Mouse (Mus musculus) kidney, embryonic 15.5 days (tissue): ENCODE results near the gene Tcf19. TPM values are rescaled to one million over a fixed set of nuclear protein-coding genes. Genes with fewer than 3 reads are reported as not detected.
"Not testable (repeated sequence)": the region's sequence is repeated elsewhere in the genome, so short reads cannot be mapped to it uniquely, and the experiment has no call there.

Experiments
- ATAC-seq: fragments of 200-750 bp; cut with Nextera tagmentation; replicated peaks from 2 replicates; pipeline ENCODE4 v1.8.0; 2017; ENCODE audit warnings: moderate TSS enrichment; ENCODE audit not compliant: low FRiP score
- H3K27ac ChIP-seq: fragments of 300-500 bp; sonication (generic); 2 replicates; pipeline ENCODE4 v1.5.1; 2015; ENCODE audit warnings: mild to moderate bottlenecking, inconsistent platforms
- H3K27me3 ChIP-seq: fragments of 300-500 bp; sonication (generic); 2 replicates; pipeline ENCODE4 v1.6.1; 2015; ENCODE audit warnings: inconsistent platforms
- H3K36me3 ChIP-seq: fragments of 300-500 bp; sonication (generic); 2 replicates; pipeline ENCODE4 v1.6.1; 2015; ENCODE audit warnings: inconsistent platforms
- H3K4me1 ChIP-seq: fragments of 300-500 bp; sonication (generic); 2 replicates; pipeline ENCODE4 v1.6.1; 2015; ENCODE audit warnings: inconsistent platforms
- H3K4me2 ChIP-seq: fragments of 300-500 bp; sonication (generic); 2 replicates; pipeline ENCODE4 v1.6.1; 2015; ENCODE audit warnings: moderate library complexity, mild to moderate bottlenecking, inconsistent platforms
- H3K4me3 ChIP-seq: fragments of 300-500 bp; sonication (generic); replicated peaks from 2 replicates; pipeline ENCODE4 v1.5.1; 2015; ENCODE audit warnings: mild to moderate bottlenecking, inconsistent platforms
- H3K9ac ChIP-seq: fragments of 300-500 bp; sonication (generic); 2 replicates; pipeline ENCODE4 v1.6.1; 2015; ENCODE audit warnings: mild to moderate bottlenecking, inconsistent platforms
- H3K9me3 ChIP-seq: fragments of 300-500 bp; sonication (generic); replicated peaks from 2 replicates; pipeline ENCODE4 v1.6.1; 2016; ENCODE audit warnings: inconsistent platforms
- WGBS: fragments of 180-500 bp; shearing (Covaris S2); methylation state at CpG from one replicate; pipeline ENCODE4 v1.1.7; 2015; ENCODE audit warnings: mixed read lengths; 5-methylcytosine and 5-hydroxymethylcytosine counted together
- polyA plus RNA-seq: library from polyadenylated mRNA; unstranded; fragments of >200 nt; fragmentation: Nextera tagmentation; extraction: Ambion mirVana; gene quantifications from 2 replicates; pipeline ENCODE4 v1.2.1, GENCODE M21; 2015

Tcf19 gene
- polyA plus RNA-seq, 1 experiment from 2014 or later, result 71.7 TPM

- H3K9me3 ChIP-seq, H3K4me3 ChIP-seq, H3K9ac ChIP-seq, H3K36me3 ChIP-seq, H3K4me2 ChIP-seq, ATAC-seq, H3K27ac ChIP-seq: not testable (repeated sequence)
- Histone ChIP-seq H3K27me3 (peaks cover 24% of the 10 kb centered on the region), H3K4me1 (peaks cover 11% of the 10 kb centered on the region)
- WGBS, result 7% methylated on average over 8 of the region's 8 CpGs
Observed at GRCm38 (mm10) chr17:35465651-35466050, 51.0 kb downstream of the Tcf19 start.

Other genes starting within 250 kb of the Tcf19 start
- 0.13 TPM in 1 of 2 replicates, not detected in the other for gene H2-Q1, start 196.4 kb downstream of the Tcf19 start, polyA plus RNA-seq
- gene H2-Q2, start 174.6 kb downstream of the Tcf19 start, polyA plus RNA-seq, result 0.64 and 0.80 TPM in 2 replicates
- gene H2-Q4, start 137.2 kb downstream of the Tcf19 start, polyA plus RNA-seq, result 4.0 and 4.1 TPM in 2 replicates
- gene H2-Q6, start 92.0 kb downstream of the Tcf19 start, polyA plus RNA-seq, result 3.0 and 5.2 TPM in 2 replicates
- gene H2-Q7, start 77.7 kb downstream of the Tcf19 start, polyA plus RNA-seq, result 12.7 and 13.9 TPM in 2 replicates
- gene H2-Q10, start 46.7 kb downstream of the Tcf19 start, polyA plus RNA-seq, result 2.0 and 4.7 TPM in 2 replicates
- 0.13 TPM in 1 of 2 replicates, not detected in the other for gene Pou5f1, start 10.8 kb downstream of the Tcf19 start, polyA plus RNA-seq
- gene Cchcr1, start 276 bp upstream of the Tcf19 start, polyA plus RNA-seq, result 19.9 and 21.7 TPM in 2 replicates
- 0.94 and 1.5 TPM in 2 replicates for gene Psors1c2, start 16.4 kb upstream of the Tcf19 start, polyA plus RNA-seq
- 0.23 TPM in 1 of 2 replicates, not detected in the other for gene Cdsn, start 35.3 kb upstream of the Tcf19 start, polyA plus RNA-seq
- gene 2300002M23Rik, start 50.6 kb upstream of the Tcf19 start, polyA plus RNA-seq, result 0.13 TPM in 1 of 2 replicates, not detected in the other
- gene Sfta2, start 84.7 kb upstream of the Tcf19 start, polyA plus RNA-seq, result 1.8 and 2.9 TPM in 2 replicates
- gene Gm9573, start 109.8 kb upstream of the Tcf19 start, polyA plus RNA-seq, result not detected in 2 replicates
- gene Mucl3, start 126.9 kb upstream of the Tcf19 start, polyA plus RNA-seq, result 0.26 TPM in 2 replicates
- gene Vars2, start 150.8 kb upstream of the Tcf19 start, polyA plus RNA-seq, result 15.9 and 18.8 TPM in 2 replicates
- gene Gtf2h4, start 156.9 kb upstream of the Tcf19 start, polyA plus RNA-seq, result 48.5 and 49.9 TPM in 2 replicates
- 83.0 and 86.1 TPM in 2 replicates for gene Ddr1, start 187.8 kb upstream of the Tcf19 start, polyA plus RNA-seq